Mouse (Mus musculus) macrophage (primary cell): Measurements from ENCODE around the gene Lamb3. TPM values are rescaled to one million over a fixed set of nuclear protein-coding genes. Genes with fewer than 3 reads are reported as not detected.
"Not testable (repeated sequence)": the region's sequence is repeated elsewhere in the genome, so short reads cannot be mapped to it uniquely, and the experiment has no call there.

Experiments
- H3K27ac ChIP-seq: fragments of 350-480 bp; formaldehyde crosslinking; 2 replicates; pipeline ENCODE4 v1.9.0; 2021
- H3K36me3 ChIP-seq: fragments of 350-480 bp; formaldehyde crosslinking; 2 replicates; pipeline ENCODE4 v1.9.0; 2021; ENCODE audit errors: inconsistent target
- H3K4me3 ChIP-seq: fragments of 350-480 bp; formaldehyde crosslinking; 2 replicates; pipeline ENCODE4 v1.9.0; 2021; ENCODE audit errors: inconsistent target
- H3K79me2 ChIP-seq: fragments of 350-480 bp; formaldehyde crosslinking; 2 replicates; pipeline ENCODE4 v1.9.0; 2021; ENCODE audit errors: inconsistent target
- WGBS: methylation state at CpG from one replicate; pipeline ENCODE4 v1.1.7; 2026; ENCODE audit warnings: inconsistent platforms; ENCODE audit not compliant: missing documents; 5-methylcytosine and 5-hydroxymethylcytosine counted together
- polyA plus RNA-seq: library from polyadenylated mRNA; stranded (reverse); fragments of 250-400 nt; gene quantifications from 3 replicates; pipeline ENCODE4 v1.2.4, GENCODE M21; 2018; ENCODE audit warnings: inconsistent platforms

Gene Lamb3
- polyA plus RNA-seq, 1 experiment from 2014 or later: not detected

- no peaks in the 10 kb centered on the region for H3K36me3 ChIP-seq
- no peak overlapping the region for H3K4me3 ChIP-seq
- H3K79me2 ChIP-seq: no peaks in the 10 kb centered on the region
- H3K27ac ChIP-seq: no peak overlapping the region
- WGBS: 88% methylated on average over 4 of the region's 6 CpGs
Observed at GRCm38 (mm10) chr1:193244235-193244634, 36.7 kb downstream of the Lamb3 start.

- Histone ChIP-seq H3K4me3 (no peak overlapping the region), H3K79me2 (no peaks in the 10 kb centered on the region), H3K27ac (no peak overlapping the region), H3K36me3 (no peaks in the 10 kb centered on the region)
- WGBS: 57% methylated on average over 2 of the region's 2 CpGs
Observed at GRCm38 (mm10) chr1:193250026-193250425, 42.5 kb downstream of the Lamb3 start.

DNA sequence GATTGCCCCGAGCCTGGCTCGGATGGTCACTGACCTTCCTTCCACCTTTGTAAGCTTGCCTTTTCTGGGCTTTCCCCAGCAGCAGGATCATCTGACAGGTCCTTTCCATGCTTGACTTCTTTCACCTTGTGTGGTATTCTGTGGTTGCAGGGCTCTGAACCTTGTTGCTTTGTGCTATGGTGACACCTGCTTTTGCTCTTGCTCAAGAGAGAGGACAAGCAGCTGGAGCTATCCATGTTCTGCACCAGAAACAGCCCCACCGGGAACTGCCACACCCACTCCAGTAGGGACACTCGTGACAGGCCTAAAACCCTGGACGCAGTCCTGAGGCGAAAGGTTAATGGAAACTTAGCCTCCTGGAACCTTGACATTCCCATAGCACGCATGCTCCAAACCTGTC lies 43.9 kb downstream of the Lamb3 start:
- Histone ChIP-seq H3K27ac (no peak overlapping the region), H3K4me3 (no peak overlapping the region), H3K36me3 (no peaks in the 10 kb centered on the region), H3K79me2 (no peaks in the 10 kb centered on the region)
- WGBS: 96% methylated on average over 7 of the region's 7 CpGs

- no peaks in the 10 kb centered on the region for H3K36me3 ChIP-seq
- H3K27ac ChIP-seq: no peak overlapping the region
- H3K79me2 ChIP-seq: no peaks in the 10 kb centered on the region
- 76% methylated on average over 5 of the region's 5 CpGs for WGBS
- no peak overlapping the region for H3K4me3 ChIP-seq
Observed at GRCm38 (mm10) chr1:193252616-193253015, 45.1 kb downstream of the Lamb3 start.

DNA sequence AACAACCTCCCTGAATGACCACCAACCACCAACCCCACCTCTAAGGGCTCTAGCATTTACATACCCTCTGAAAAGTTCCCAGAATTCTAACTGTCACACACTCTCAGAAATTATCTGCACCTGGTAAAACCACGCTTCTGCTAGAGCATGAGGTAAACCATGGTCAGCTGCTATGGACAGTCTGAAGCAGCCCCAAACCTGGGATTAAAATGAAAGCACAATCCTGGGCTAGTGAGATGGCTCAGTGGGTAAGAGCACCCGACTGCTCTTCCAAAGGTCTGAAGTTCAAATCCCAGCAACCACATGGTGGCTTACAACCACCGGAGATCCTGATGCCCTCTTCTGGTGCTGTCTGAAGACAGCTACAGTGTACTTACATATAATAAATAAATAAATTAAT lies 46.4 kb downstream of the Lamb3 start:
- 80% methylated on average over 3 of the region's 3 CpGs for WGBS
- not testable (repeated sequence) for H3K4me3 ChIP-seq

DNA sequence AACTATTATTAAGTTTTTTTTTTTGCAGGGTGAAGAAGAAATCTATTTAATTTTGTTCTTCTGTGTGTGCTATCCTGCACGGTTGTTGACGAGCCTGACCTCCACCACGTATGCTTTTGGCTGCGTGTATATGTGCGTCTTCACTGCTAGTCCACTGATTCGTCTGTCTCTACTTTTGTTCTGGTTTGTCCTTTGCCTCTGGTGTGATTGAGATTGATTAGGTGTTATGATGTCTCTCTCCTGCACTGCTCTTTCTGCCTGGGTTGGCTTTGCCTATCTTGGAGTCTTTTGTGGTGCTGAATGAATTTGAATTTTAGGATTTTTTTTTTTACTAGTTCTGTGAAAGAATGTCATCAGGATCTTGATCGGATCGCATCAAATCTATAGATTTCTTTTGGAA lies 47.5 kb downstream of the Lamb3 start:
- H3K79me2 ChIP-seq: no peaks in the 10 kb centered on the region
- no peak overlapping the region for H3K27ac ChIP-seq
- H3K36me3 ChIP-seq: no peaks in the 10 kb centered on the region
- 78% methylated on average over 8 of the region's 8 CpGs for WGBS
- no peak overlapping the region for H3K4me3 ChIP-seq

More for the DNA sequence above, 46.4 kb downstream of the Lamb3 start:
- H3K27ac ChIP-seq, H3K79me2 ChIP-seq, H3K36me3 ChIP-seq: not testable (repeated sequence)

- no peaks in the 10 kb centered on the region for H3K79me2 ChIP-seq
- H3K4me3 ChIP-seq: no peak overlapping the region
- 21% methylated on average over 2 of the region's 3 CpGs for WGBS
Observed at GRCm38 (mm10) chr1:193255488-193256288, 48.2 kb downstream of the Lamb3 start.

GRCm38 (mm10) chr1:193256289-193256577 lies 48.7 kb downstream of the Lamb3 start:
- H3K4me3 ChIP-seq: no peak overlapping the region

More at GRCm38 (mm10) chr1:193255488-193256288, 48.2 kb downstream of the Lamb3 start:
- no peak overlapping the region for H3K27ac ChIP-seq
- H3K36me3 ChIP-seq: no peaks in the 10 kb centered on the region

GRCm38 (mm10) chr1:193256621-193257098 lies 49.2 kb downstream of the Lamb3 start:
- H3K36me3 ChIP-seq: no peaks in the 10 kb centered on the region
- WGBS: 46% methylated on average over 5 of the region's 5 CpGs
- no peak overlapping the region for H3K27ac ChIP-seq
- H3K79me2 ChIP-seq: no peaks in the 10 kb centered on the region
- H3K4me3 ChIP-seq: no peak overlapping the region

More at GRCm38 (mm10) chr1:193256289-193256577, 48.7 kb downstream of the Lamb3 start:
- no peaks in the 10 kb centered on the region for H3K79me2 ChIP-seq
- no peaks in the 10 kb centered on the region for H3K36me3 ChIP-seq
- H3K27ac ChIP-seq: no peak overlapping the region

DNA sequence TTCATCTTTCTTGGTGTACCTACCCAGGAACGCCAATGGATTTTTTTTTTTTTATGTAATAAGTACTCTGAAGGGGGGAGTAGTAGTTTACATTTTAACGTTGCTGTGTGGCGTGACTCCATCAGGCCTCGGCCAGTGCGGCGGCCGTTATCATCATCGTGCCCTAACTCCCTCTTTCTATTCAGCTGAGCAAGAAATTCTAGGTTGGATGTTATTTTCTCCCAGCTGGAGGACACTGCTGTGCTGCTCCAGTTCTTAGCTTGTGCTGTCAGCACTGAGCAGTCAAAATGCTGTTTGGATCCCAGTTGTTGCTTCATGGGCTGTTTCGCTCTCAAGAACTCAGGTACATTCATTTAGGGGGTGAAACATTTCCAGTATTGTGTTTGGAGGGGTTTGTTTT lies 52.1 kb downstream of the Lamb3 start:
- Histone ChIP-seq H3K36me3 (no peaks in the 10 kb centered on the region), H3K27ac (no peak overlapping the region), H3K4me3 (no peak overlapping the region), H3K79me2 (no peaks in the 10 kb centered on the region)
- 91% methylated on average over 9 of the region's 9 CpGs for WGBS

- Histone ChIP-seq H3K27ac (no peak overlapping the region), H3K79me2 (no peaks in the 10 kb centered on the region), H3K4me3 (no peak overlapping the region), H3K36me3 (no peaks in the 10 kb centered on the region)
- 68% methylated on average over 7 of the region's 7 CpGs for WGBS
Observed at GRCm38 (mm10) chr1:193261897-193262548, 54.5 kb downstream of the Lamb3 start.

DNA sequence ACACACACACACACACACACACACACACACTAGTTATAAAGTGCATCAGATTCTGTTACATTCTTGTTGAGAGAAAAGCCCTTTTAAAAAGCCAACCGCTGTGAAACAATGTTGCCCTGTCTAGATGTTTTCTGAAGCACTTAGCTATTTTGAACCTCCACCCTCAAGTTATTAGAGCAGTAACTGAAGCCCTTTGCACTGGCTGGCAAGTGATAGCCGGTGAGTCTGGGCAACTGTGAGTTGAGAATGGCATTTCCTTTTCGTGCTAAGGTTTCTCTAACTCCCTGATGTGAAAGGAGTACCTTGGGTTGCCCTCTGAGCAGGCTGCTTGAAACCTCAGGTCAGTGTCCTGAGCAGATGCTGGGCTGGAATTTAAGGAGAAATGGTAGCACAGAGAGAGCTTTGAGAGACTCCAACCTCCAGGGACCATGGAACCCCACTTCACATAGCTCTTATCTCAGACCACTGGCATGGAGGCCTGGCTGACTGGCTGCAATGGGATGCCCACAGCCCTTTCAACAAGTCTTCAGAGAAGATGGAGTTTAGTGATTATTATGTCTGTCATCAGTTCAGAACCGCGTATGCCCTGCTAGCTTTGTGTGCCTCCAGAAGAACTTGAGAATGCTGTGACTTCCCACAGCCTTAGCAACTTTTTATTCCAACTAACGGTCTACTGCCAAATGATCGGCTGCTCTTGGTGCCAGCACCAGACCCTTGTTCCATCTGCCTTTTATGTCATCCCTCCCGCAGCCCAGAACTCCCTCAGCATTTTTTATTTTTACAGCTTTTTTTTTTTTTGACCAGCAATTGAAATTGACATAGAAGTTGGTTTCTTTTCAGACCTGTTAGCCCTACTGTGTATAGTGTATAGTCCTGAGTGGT lies 55.8 kb downstream of the Lamb3 start:
- no peaks in the 10 kb centered on the region for H3K79me2 ChIP-seq
- no peak overlapping the region for H3K4me3 ChIP-seq
- no peak overlapping the region for H3K27ac ChIP-seq
- H3K36me3 ChIP-seq: no peaks in the 10 kb centered on the region
- WGBS: 85% methylated on average over 8 of the region's 8 CpGs

DNA sequence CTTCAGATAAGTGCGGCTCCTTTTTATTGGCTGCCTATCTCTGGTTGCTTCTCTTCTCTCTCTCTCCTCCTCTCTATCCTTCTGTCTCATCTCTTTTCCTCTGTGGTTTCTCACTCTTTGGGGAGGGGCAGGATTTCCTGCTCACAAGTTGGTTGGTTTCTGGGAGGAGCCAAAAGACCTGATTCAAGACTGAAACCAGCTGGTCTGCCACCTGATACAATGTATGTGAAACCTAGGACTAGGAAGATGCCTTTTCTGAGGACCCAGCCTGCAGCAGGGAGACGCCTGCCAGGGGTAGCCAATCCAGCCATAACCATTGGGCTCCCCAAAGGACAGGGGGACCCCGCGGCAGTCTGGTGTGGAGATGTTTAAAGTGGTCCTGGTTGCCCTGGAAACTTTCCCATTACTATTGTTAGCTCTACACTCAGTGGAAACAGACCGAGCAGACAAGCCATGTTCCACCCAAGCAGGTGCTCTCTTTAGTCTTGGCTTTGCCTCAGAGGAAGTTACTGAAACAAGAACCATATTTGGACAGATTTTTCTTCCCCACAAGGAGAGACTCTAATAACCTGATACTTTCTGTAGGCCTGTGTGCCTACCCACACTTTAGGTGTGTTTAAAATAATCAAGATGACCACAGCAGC lies 56.6 kb downstream of the Lamb3 start, which contains the start of gene Hsd11b1:
TSS of gene Hsd11b1 (minus strand) at position 121 of the 644 bp plus-strand sequence.
- Histone ChIP-seq H3K4me3 (no peak within 1 kb of the TSS), H3K27ac (no peak within 1 kb of the TSS), H3K36me3 (no peaks in the 10 kb centered on the region), H3K79me2 (no peaks in the 10 kb centered on the region)
- 49% methylated on average over 5 of the region's 5 CpGs for WGBS

- no peak overlapping the region for H3K4me3 ChIP-seq
- H3K27ac ChIP-seq: no peak overlapping the region
- H3K79me2 ChIP-seq: no peaks in the 10 kb centered on the region
- no peaks in the 10 kb centered on the region for H3K36me3 ChIP-seq
Observed at GRCm38 (mm10) chr1:193265734-193266133, 58.2 kb downstream of the Lamb3 start.
